Mouse (Mus musculus) myocyte (in vitro differentiated cells): ENCODE data around the gene Trim40.

Source experiments
- CEBPB ChIP-seq: IDR thresholded peaks from 2 replicates; pipeline ENCODE4 v1.6.1; 2011; ENCODE audit warnings: mild to moderate bottlenecking, moderate library complexity; ENCODE audit not compliant: poor library complexity, insufficient read depth, severe bottlenecking
- POLR2A ChIP-seq: IDR thresholded peaks from one replicate; pipeline ENCODE4 v1.6.1; 2011; ENCODE audit warnings: low read depth, mild to moderate bottlenecking, control low read depth, moderate library complexity; ENCODE audit not compliant: insufficient read length
- TCF12 ChIP-seq: IDR thresholded peaks from one replicate; pipeline ENCODE4 v1.6.1; 2011; ENCODE audit warnings: mild to moderate bottlenecking, control low read depth; ENCODE audit not compliant: poor library complexity, insufficient read depth, severe bottlenecking
- TCF3 ChIP-seq: IDR thresholded peaks from one replicate; pipeline ENCODE4 v1.6.1; 2011; ENCODE audit warnings: low read depth, control low read depth; ENCODE audit not compliant: insufficient read length

GRCm38 (mm10) chr17:36931130-36931529, 41.2 kb upstream of the Trim40 start:
- TF ChIP-seq TCF3 (no peak), POLR2A (no peak), TCF12 (no peak), CEBPB (no peak)
